In genomic region chr13:105266746-105267145, GRCm38 (mm10) we compare ENCODE assay signal across 8 mouse cellular contexts. TPM values are rescaled to one million over a fixed set of nuclear protein-coding genes. Genes with fewer than 3 reads are reported as not detected.
A peak's percentile ranks its signal among the peaks of the same experiment; 100 is the strongest.
DNase-seq lines count a peak whose midpoint lies in the region; ATAC-seq lines count a peak whose summit lies in the region.

No protein-coding gene starts in this region.

- peak; percentile 19 to 71 for DNase-seq in heart, adult 18-20 months
- no peak for DNase-seq in heart, adult 11 months
- DNase-seq in CD4-positive helper T cell, adult 2 months (ENCODE audit: low read depth, low spot score), result peak; percentile 16
- DNase-seq in c-Kit-positive CD71-positive TER-119-negative erythroid progenitor cells, embryonic 14.5 days (ENCODE audit: low read depth), result peak; percentile 34
- DNase-seq in large intestine, adult 2 months (ENCODE audit: low read depth, low spot score), result peak; percentile 56
- peak; percentile 35 for DNase-seq in thymus, postnatal 25 days

- WGBS in large intestine, adult 2 months, result 16% methylated on average over 3 of the region's 3 CpGs

- ATAC-seq in frontal cortex, adult (ENCODE audit: low TSS enrichment), result peak; percentile 98
- peak; percentile 99 for ATAC-seq in megakaryocyte progenitor cell, adult 5-6 weeks (replicated peaks; ENCODE audit: poor library complexity)

RNA-seq across cellular contexts. Expression of gene Rnf180, which starts 27.9 kb away (rescaled TPM):
- 1 to 10 TPM; 2.3 TPM for total RNA-seq in heart, adult 18-20 months (2021)
- 1.0 and 4.2 TPM in 2 replicates for polyA plus RNA-seq in large intestine, adult 2 months (2012; rRNA removed)
- 3.2 and 3.9 TPM in 2 replicates for total RNA-seq in megakaryocyte progenitor cell, adult 5-6 weeks (2015)
- total RNA-seq in megakaryocyte progenitor cell, adult 5-6 weeks (2017), result 1.8 and 2.0 TPM in 2 replicates
